Mouse (Mus musculus) cerebellum, postnatal 36 days (tissue): Measurements from ENCODE around the gene AU022252.

ENCODE experiments used
- DNase-seq, 2 experiments: peaks; one replicate each; pipeline ENCODE4 v3.0.0; 2021 to 2022; ENCODE audit warnings: mixed read lengths in 2 of 2

The AU022252 gene

GRCm38 (mm10) chr4:119188060-119188785 is 44.3 kb downstream of the AU022252 start:
- no peak for DNase-seq

- no peak for DNase-seq
Measured at GRCm38 (mm10) chr4:119185771-119186170, 46.7 kb downstream of the AU022252 start.

DNA sequence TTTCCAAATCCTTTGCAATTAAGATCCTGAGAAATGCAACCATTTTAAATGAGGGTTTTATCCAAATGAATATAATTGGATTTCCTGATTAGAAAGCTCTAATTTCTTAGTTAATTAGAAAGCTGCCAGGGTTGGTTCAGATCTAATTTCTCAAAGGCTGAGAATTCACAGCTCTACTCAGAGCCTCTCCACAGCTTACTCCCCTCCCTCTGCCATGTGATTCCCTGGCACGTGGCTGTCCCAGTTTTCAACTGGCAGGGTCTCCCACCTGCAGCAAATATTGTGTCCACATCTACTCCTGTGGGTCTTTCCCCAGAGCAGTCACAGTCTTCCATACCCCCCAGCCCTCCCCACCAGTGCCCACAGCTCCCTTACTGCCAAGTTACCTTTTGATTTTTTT is 49.0 kb downstream of the AU022252 start:
- no peak for DNase-seq

DNA sequence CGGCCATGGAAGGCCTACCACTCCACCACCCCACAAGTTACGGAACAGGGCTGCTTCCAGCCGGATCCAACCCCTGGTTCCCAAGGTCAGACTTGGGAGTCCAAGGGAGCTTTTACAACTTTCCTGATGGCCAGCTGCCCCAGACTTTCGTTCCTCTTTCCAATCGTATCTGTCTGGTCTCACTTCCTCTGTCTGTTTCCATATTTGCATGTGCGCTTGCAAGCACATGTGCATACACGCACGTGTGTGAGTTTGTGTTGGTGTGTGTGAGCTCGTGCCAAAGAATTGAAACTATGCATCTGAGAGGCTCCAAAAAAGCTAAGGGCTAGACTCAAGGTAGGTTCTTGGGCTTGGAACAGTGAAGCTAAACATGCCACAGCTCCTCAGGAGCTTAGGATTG is 51.1 kb downstream of the AU022252 start:
- DNase-seq, result no peak

DNA sequence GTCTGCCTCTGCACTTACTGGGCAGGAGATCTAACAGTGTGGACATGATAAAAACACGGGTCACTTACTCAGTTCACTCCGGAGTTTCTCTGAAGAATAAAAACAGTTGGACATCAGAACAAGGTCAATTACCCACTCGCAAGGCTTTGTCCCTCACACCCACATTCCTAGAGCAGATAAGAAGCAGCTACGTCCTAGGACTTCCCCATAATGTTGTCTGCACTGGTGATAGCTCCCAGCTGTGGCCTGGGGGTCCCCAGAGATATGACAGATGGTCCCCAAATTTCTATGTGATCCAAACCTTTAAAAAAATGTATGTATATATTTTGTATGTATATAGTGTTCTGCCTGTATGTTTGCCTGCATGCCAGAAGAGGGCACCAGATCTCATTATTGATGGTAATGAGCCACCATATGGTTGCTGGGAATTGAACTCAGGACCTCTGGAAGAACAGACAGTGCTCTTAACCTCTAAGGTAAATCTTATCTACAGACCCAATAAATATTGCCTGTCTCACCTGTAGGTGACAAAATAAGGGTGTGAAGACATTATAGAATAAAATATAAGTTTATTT is 52.3 kb downstream of the AU022252 start:
- DNase-seq, result no peak

DNA sequence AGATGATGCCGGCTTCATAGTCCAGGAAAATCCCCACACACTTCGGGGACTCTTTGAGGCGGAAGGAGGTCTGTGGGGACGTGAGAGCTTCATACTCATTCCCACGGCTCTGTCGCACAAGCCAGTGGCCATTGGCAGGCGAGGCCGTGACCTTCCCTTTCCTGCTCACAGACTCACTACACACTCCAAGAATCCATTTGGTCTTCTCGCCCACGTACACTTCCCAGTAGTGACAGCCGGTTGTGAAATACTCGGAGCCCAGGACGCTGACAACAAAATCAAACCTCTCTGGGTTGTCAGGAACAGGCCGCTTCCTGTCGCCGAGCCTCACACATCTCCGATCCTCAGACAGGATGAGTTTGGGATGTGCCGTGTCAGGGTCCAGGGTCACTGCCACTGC is 54.2 kb downstream of the AU022252 start:
- DNase-seq, result no peak

DNA sequence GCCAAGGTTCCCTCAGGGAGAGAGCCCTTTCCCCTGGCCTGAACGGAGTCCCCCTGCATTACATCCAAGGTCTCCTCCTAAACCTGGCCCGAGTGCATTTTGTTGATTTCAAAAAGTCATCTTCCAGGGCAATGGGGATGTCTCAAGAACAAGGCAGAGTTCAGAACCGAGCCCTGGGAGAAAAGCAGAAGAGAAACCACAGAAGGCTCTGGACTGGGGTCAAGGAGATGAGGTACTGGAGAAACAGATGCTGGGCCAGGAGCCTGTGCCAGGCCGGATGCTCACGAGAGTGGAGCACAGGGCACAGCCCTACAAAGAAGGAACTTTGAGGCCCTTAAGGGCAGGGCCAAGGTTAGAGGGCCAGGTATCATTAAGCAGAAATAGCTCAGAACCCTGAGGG is 54.8 kb downstream of the AU022252 start:
- DNase-seq, result no peak

- DNase-seq, result peak; percentile 91 to 94
Measured at GRCm38 (mm10) chr4:119173851-119174453, 58.6 kb downstream of the AU022252 start, which contains the start of gene Zfp691. TSS of gene Zfp691 (minus strand) at chr4:119174195.

GRCm38 (mm10) chr4:119172919-119173650 is 59.4 kb downstream of the AU022252 start:
- peak in 1 of 2 experiments; percentile 17 for DNase-seq

DNA sequence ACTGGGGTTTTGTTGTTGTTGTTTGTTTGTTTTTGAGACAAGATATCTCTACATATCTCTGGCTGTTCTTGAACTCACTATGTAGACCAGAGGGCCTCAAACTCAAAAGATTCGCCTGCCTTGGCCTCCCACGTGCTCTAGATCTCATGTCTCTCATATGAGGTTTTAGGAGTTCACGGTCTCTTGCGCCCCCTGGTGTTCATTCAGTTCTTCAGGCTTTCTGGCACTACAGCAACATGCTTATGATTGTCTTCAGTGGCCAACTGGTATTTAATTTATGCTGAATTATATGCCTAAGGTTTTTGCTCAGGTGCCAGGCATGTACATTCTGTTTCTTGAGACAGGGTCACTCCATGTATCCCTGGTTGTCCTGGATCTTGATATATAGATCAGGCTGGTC is 64.8 kb downstream of the AU022252 start:
- DNase-seq, result peak; percentile 84 to 91

- DNase-seq, result no peak
Measured at GRCm38 (mm10) chr4:119167068-119167467, 65.4 kb downstream of the AU022252 start.

DNA sequence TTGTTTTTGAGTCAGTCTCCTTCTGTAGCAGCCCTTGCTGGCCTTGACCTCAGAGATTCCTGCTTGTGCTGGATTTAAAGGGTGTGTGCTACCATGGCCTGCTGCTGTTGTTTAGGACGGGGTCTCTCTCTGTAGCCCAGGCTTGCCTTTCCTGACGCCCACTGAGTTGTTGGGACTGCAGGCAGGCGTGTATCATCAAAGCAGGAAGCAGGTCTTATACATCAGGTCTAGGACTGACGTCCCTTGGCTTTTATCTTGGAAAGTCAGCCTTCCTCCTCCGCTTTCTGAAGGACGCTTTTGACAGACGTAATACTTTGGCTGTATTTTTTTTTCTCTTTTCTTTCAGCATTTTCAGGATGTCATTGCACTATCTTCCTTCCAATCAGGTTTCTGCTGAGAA is 66.6 kb downstream of the AU022252 start:
- DNase-seq, result no peak

DNA sequence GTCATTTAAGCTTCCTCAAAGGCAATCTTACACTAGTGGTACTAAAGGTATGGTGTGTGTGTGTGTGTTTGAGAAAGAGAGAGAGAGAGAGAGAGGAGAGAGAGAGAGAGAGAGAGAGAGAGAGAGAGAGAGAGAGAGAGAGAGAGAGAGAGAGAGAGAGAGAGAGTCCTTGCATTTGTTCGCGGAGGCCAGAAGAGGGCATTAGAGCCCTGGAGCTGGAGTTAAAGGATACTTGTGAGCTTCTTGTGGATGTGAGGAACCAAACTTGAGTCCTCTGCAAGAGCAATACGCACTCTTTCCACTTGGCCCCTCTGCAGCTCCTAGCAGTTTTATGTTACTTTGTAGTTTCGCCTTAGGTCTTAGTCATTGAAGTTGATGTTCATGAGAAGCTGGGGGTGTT is 69.5 kb downstream of the AU022252 start:
- no peak for DNase-seq

DNA sequence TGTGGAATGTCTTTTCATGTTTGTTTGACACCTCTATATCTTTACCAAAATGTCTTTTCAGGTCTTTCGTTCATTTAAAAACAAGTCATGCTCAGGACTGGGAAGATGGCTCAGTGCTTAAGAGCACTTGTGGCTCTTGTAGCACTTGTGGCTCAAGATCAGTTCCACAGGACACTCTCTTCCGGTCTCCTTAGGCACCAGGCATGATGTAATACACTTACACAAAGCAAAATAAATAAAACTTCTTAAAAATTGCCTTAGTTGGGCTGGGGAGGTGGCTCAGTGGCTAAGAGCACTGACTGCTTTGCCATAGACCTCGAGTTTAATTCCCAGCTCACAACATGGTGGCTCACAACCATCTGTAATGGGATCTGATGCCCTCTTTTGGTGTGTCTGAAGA is 71.2 kb downstream of the AU022252 start:
- no peak for DNase-seq

- no peak for DNase-seq
Measured at GRCm38 (mm10) chr4:119157891-119158290, 74.6 kb downstream of the AU022252 start.

DNA sequence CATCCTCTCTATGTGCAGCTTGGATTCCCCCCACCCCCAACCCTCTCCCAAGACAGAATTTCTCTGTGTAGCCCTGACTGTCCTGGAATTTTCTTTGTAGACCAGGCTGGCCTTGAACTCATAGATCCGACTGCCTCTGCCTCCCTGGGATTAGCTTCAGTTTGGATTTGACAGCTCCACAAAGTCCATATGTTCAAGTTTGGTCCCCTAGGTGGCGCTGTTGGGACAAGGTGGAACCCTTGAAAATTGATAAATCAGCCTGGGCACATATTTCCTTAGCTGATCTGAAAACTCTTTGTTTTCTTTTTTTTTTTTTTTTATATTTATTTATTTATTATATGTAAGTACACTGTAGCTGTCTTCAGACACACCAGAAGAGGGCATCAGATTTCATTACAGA is 75.3 kb downstream of the AU022252 start:
- DNase-seq, result peak; percentile 45 to 52
